Mouse (Mus musculus) brain, embryonic 14.5 days (tissue): Measurements from ENCODE around the gene Rbfox2.

ENCODE experiments used
- CTCF ChIP-seq: fragments of 200-500 bp; IDR thresholded peaks from 2 replicates; pipeline ENCODE4 v1.5.1; 2012; ENCODE audit warnings: inconsistent platforms, mild to moderate bottlenecking, moderate library complexity, borderline replicate concordance; ENCODE audit not compliant: insufficient read depth, insufficient read length; ENCODE audit errors: extremely low read depth
- POLR2A ChIP-seq: fragments of 200-500 bp; IDR thresholded peaks from 2 replicates; pipeline ENCODE4 v1.6.1; 2012; ENCODE audit warnings: mild to moderate bottlenecking, inconsistent platforms, borderline replicate concordance; ENCODE audit not compliant: poor library complexity, insufficient read depth, insufficient read length, severe bottlenecking; ENCODE audit errors: extremely low read depth

GRCm38 (mm10) chr15:77296635-77297034, 10.2 kb downstream of the Rbfox2 start:
- TF ChIP-seq CTCF (no peak), POLR2A (no peak)
